Mouse (Mus musculus): ENCODE data around the gene Ogfod1.
A peak's percentile ranks its signal among the peaks of the same experiment; 100 is the strongest.

Ogfod1 gene

GRCm38 (mm10) chr8:94076461-94077192, 39.6 kb downstream of the Ogfod1 start:
- DNase-seq, result no peak

DNA sequence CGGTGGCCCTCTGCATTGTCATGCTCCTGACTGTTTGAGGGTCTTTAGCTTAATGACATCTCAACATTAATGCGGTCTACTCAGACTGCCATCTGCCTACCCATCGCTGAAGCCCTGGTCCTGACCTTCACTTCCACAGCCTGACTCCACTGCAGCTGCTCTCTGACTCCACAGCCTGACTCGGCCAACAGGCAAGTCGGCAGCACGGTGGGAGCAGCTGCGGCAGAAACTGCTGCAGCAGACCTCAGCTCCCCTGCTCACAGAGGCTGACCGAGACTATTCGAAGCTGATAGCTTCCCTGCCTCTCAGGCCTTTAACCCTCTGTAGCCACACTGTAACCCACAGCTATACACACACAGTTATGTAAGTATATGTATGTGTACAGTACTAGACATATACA, 51.0 kb downstream of the Ogfod1 start:
- DNase-seq, result no peak

- DNase-seq, result no peak
Measured at GRCm38 (mm10) chr8:94089715-94090114, 52.7 kb downstream of the Ogfod1 start.

- no peak for DNase-seq
Measured at GRCm38 (mm10) chr8:94092848-94093247, 55.9 kb downstream of the Ogfod1 start.

- DNase-seq, result no peak
Measured at GRCm38 (mm10) chr8:94094281-94094680, 57.3 kb downstream of the Ogfod1 start.

GRCm38 (mm10) chr8:94098081-94098974, 61.3 kb downstream of the Ogfod1 start, which contains the start of gene Bbs2:
Bbs2 (minus strand) TSS chr8:94098928.
- DNase-seq, result peak; percentile 100

DNA sequence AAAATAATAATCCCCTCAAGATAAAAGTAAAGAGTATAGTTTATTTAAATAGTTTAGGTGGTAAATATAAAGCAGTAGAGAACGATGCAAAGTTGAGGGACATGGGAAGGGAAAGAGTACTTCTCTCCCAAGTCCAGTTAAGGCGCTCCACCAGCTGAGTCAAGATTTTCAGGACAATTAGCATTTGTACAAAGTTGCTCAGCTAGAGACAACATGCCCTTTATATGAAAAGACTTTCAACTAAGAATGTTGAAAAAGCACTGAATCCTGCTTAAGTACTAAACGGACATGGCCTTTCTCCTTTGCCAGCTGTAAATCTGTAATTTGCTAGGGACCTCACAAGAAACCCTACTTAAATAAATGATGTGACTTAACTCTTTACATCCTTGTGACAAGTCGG, 62.0 kb downstream of the Ogfod1 start:
- DNase-seq, result no peak

- DNase-seq, result peak; percentile 33
Measured at GRCm38 (mm10) chr8:94104146-94104545, 67.1 kb downstream of the Ogfod1 start.

DNA sequence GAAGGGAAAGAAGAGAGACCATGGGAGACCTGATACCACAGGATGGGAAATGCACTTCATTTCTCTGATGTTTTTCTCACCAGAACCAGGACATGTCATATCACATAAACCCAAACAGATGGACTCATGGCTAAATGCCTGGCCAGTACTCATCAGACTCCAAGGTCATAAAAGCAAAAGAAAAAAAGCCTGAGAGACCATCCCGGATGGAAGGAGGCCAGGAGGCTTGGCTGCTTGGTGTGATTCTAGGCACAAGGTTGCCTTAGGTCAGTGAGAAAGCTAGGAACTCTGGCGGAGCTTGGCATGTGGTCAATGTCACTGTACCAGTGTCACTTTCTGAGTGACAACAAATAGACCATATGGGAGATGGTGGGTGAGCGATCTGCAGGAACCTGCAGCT, 70.9 kb downstream of the Ogfod1 start:
- DNase-seq, result no peak

DNA sequence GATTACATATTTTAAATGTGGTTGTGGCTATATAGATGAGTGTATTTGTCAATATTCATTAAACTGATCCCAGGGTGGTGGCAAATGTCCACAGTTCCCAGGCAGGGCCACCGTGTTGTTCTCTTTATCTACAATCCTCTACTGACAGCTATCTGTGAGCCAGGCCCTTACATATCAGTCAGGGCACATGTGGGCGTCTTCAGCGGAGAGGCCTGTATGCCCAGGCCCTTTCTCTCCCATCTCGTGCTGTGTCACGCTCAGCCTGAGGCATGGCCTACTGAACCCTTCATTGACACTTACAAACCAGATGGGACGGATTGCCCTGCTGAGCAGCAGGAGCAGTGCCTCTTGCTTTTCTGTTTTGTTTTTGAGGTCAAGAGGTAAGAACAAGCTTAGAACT, 72.4 kb downstream of the Ogfod1 start:
- DNase-seq, result no peak

DNA sequence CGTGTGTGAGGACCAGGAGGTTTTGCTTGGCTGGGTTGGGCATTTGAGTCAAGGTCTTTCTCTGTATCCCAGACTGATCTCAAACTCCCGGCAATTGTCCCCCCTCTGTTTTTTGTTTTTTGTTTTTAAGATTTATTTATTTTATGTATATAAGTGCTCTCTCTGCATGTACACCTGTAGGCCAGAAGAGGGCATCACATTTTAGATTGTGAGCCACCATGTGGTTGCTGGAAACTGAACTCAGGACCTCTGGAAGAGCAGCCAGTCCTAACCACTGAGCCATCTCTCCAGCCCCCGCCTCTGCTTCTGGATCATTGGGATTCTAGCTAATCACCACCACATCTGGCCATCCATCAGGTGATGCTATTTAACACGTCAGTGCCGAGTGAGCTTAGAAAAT, 72.8 kb downstream of the Ogfod1 start:
- no peak for DNase-seq

DNA sequence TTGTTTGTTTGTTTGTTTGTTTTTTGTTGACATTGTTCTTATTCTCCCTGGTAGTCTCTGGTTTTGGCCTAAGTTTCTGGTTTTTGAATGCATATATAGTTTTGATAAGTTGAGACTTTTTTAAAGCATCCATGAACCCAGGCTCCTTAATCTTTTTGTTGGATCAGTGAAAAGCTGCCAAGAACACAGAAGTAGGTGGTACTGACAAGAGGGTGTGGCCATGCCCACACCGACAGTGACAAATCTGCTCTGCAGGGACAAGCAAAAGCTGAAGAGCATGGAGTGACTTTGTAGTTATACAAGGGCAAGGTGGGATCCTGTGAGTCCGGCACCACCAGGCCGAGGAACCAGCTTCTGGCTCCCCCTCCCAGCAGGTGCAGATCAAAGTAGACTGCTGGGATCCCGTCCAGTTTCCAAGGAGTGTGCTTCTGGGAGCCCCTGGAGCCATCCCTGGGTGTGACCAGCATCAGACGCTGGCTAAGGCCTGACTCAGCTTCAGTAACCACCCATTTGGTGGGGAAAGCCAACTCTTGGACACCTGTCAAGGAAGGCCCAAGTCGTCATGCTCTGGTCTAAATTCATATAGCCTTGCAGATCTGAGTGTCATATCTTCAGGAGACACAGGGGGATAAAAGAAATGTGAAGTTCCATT, 73.7 kb downstream of the Ogfod1 start:
- DNase-seq, result no peak

GRCm38 (mm10) chr8:94113435-94113834, 76.4 kb downstream of the Ogfod1 start:
- no peak for DNase-seq

DNA sequence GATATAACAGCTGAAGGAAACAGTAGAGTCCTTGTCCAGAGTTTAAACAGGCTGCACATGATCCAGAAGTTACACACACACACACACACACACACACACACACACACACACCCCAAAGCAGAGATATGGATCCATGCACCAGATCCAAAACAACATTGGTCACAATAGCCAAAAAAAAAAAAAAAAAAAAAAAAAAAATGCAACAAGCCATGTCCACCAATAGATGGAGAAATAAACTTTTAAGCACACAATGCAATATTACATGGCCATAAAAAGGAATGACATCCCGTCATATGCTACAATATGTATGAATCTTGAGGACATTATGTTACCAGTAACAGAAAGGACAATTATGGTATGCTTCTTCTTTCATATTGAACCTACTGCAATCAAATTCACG, 77.0 kb downstream of the Ogfod1 start:
- DNase-seq, result no peak
